Mouse (Mus musculus): Measurements from ENCODE around the gene Ramp3.

Gene Ramp3

GRCm38 (mm10) chr11:6658271-6658670 is at the start of gene Ramp3:
Gene Ramp3, plus strand, starts transcription at chr11:6658521.
- in situ Hi-C loops (cut with MseI, MboI), result loop anchor here (10.0 kb wide), 2 partner anchors 477 to 487 kb away; no protein-coding TSS in a partner anchor

- in situ Hi-C loops (cut with MseI, MboI), result no loop called here
These were observed 42.8 kb upstream of the Ramp3 start for GRCm38 (mm10) chr11:6615250-6616205.

- in situ Hi-C loops (cut with MseI, MboI), result no loop called here
These were observed 34.6 kb upstream of the Ramp3 start for GRCm38 (mm10) chr11:6623704-6624103.

GRCm38 (mm10) chr11:6624619-6625382 is 33.5 kb upstream of the Ramp3 start:
- in situ Hi-C loops (cut with MseI, MboI), result no loop called here

GRCm38 (mm10) chr11:6625478-6626387 is 32.6 kb upstream of the Ramp3 start, which contains the start of gene Tbrg4:
Gene Tbrg4, minus strand, starts transcription at chr11:6626067.
- in situ Hi-C loops (cut with MseI, MboI), result no loop called here

GRCm38 (mm10) chr11:6626388-6626772 is 31.9 kb upstream of the Ramp3 start:
- in situ Hi-C loops (cut with MseI, MboI), result no loop called here

GRCm38 (mm10) chr11:6627731-6628130 is 30.6 kb upstream of the Ramp3 start:
- in situ Hi-C loops (cut with MseI, MboI), result no loop called here

- in situ Hi-C loops (cut with MseI, MboI), result no loop called here
These were observed 29.8 kb upstream of the Ramp3 start for GRCm38 (mm10) chr11:6628568-6628967.

GRCm38 (mm10) chr11:6629655-6630054 is 28.7 kb upstream of the Ramp3 start:
- in situ Hi-C loops (cut with MseI, MboI), result no loop called here

- in situ Hi-C loops (cut with MseI, MboI), result no loop called here
These were observed 22.2 kb upstream of the Ramp3 start for GRCm38 (mm10) chr11:6636150-6636549.

- in situ Hi-C loops (cut with MseI, MboI), result no loop called here
These were observed 19.8 kb upstream of the Ramp3 start, which contains the start of gene Wap for GRCm38 (mm10) chr11:6638537-6638936. Gene Wap, minus strand, starts transcription at chr11:6638637.

GRCm38 (mm10) chr11:6639072-6639471 is 19.2 kb upstream of the Ramp3 start:
- in situ Hi-C loops (cut with MseI, MboI), result no loop called here

- in situ Hi-C loops (cut with MseI, MboI), result no loop called here
These were observed 13.8 kb upstream of the Ramp3 start for GRCm38 (mm10) chr11:6644566-6644965.

GRCm38 (mm10) chr11:6647831-6648724 is 10.2 kb upstream of the Ramp3 start:
- in situ Hi-C loops (cut with MseI, MboI), result no loop called here

GRCm38 (mm10) chr11:6650519-6650918 is 7.8 kb upstream of the Ramp3 start:
- in situ Hi-C loops (cut with MseI, MboI), result loop anchor here (5.0 to 10.0 kb wide), 3 partner anchors 117 to 494 kb away; no protein-coding TSS in a partner anchor

GRCm38 (mm10) chr11:6652978-6653377 is 5.3 kb upstream of the Ramp3 start:
- in situ Hi-C loops (cut with MseI, MboI), result loop anchor here (5.0 to 10.0 kb wide), 3 partner anchors 114 to 492 kb away; no protein-coding TSS in a partner anchor

- in situ Hi-C loops (cut with MseI, MboI), result loop anchor here (5.0 to 10.0 kb wide), 3 partner anchors 112 to 490 kb away; no protein-coding TSS in a partner anchor
These were observed 3.4 kb upstream of the Ramp3 start for GRCm38 (mm10) chr11:6654903-6655302.

- in situ Hi-C loops (cut with MseI, MboI), result no loop called here
These were observed 2.9 kb downstream of the Ramp3 start for GRCm38 (mm10) chr11:6661206-6661605.

GRCm38 (mm10) chr11:6666634-6667033 is 8.3 kb downstream of the Ramp3 start:
- in situ Hi-C loops (cut with MseI, MboI), result no loop called here

GRCm38 (mm10) chr11:6669041-6669440 is 10.7 kb downstream of the Ramp3 start:
- in situ Hi-C loops (cut with MseI, MboI), result no loop called here

Data from mouse trophoblast stem cell (cell line).